ENCODE assay signal across 19 mouse cellular contexts in the genomic region with DNA sequence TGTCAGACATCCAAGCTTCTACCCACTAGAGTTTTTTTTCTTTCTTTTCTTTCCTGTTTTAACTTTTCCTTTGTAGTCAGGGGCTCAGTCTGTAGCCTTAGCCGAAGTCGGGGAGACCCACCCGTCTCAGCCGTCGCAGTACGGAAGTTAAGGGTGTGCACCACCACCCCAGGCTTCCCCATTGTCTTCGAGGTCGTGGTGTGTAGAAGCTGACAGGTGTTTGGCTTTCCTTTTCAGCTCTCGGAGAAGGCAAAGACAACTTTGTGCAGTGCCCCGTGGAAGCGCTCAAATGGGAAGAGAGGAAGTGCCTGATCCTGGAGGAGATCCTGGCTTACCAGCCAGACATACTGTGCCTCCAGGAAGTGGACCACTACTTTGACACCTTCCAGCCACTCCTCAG.
A peak's percentile ranks its signal among the peaks of the same experiment; 100 is the strongest.
DNase-seq lines count a peak whose midpoint lies in the region; TF ChIP-seq lines count a peak whose summit lies in the region.
"Had no signal": no experiment of that assay in that cellular context is flagged by ENCODE, and none has a peak within 500 bp of the region (broad histone marks: within the 10 kb centered on the region; RNA-seq: fewer than 3 reads in every experiment).

No protein-coding gene starts in this region.

- no peaks in the 10 kb centered on the region for H3K9me3 ChIP-seq in E14TG2a.4 (ENCODE audit: low read length)
- H3K9me3 ChIP-seq: forebrain, embryonic 10.5 days; forebrain, embryonic 13.5 days; heart, embryonic 13.5 days; hindbrain, embryonic 13.5 days; intestine, embryonic 15.5 days had no signal

- DNase-seq in ES-CJ7 (ENCODE audit: low read depth, low spot score), result peak; percentile 41
- DNase-seq in ZHBTc4 (ENCODE audit: low read depth, low spot score), result peak; percentile 58
- no peak for DNase-seq in urinary bladder, adult 18-20 months (ENCODE audit: low spot score in 2 of 2)
- no peak for DNase-seq in kidney, adult 18-20 months
- no peak for DNase-seq in left cerebral cortex, adult 11 months (ENCODE audit: low spot score)
- DNase-seq: adrenal gland, postnatal 10 days; adrenal gland, postnatal 36 days; cerebellum, adult 18-20 months; cerebellum, adult 9-10 months; cerebellum, postnatal 14 days; gastrocnemius, postnatal 10 days; gastrocnemius, postnatal 36 days; heart, postnatal 14 days had no signal

- H3K4me3 ChIP-seq in E14TG2a.4 (replicated peaks; ENCODE audit: low read length), result peak overlapping the region; percentile 29; the same call in 1 of the 2 replicates
- H3K4me3 ChIP-seq: forebrain, embryonic 10.5 days; forebrain, embryonic 13.5 days; heart, embryonic 13.5 days; hindbrain, embryonic 13.5 days; intestine, embryonic 15.5 days had no signal

- no peaks in the 10 kb centered on the region for H3K27me3 ChIP-seq in E14TG2a.4 (ENCODE audit: insufficient read depth, low read length)
- H3K27me3 ChIP-seq: forebrain, embryonic 13.5 days; heart, embryonic 13.5 days; hindbrain, embryonic 13.5 days; intestine, embryonic 15.5 days had no signal

- H3K4me1 ChIP-seq in E14TG2a.4 (replicated peaks; ENCODE audit: low read depth, low read length), result peaks cover 83% of the 10 kb centered on the region
- H3K4me1 ChIP-seq: forebrain, embryonic 10.5 days; forebrain, embryonic 13.5 days; hindbrain, embryonic 13.5 days; intestine, embryonic 15.5 days had no signal

- no peak for TF ChIP-seq CTCF in E14TG2a.4 (conservative IDR thresholded peaks at IDR 0.05; ENCODE audit: low read length)

- peaks cover 88% of the 10 kb centered on the region for H3K36me3 ChIP-seq in E14TG2a.4 (ENCODE audit: insufficient read depth, low read length)

Comparison
In these comparisons a context has a peak if more than half of its experiments do, and no peak if none do; other contexts are left out.
1. DNase-seq: peak in ES-CJ7 (single experiment) and ZHBTc4 (single experiment); none in urinary bladder, adult 18-20 months (0 of 2), kidney, adult 18-20 months (single experiment) and left cerebral cortex, adult 11 months (single experiment).